Mouse (Mus musculus): ENCODE results near the gene Zyg11b. TPM values are rescaled to one million over a fixed set of nuclear protein-coding genes. Genes with fewer than 3 reads are reported as not detected.

The Zyg11b gene
- total RNA-seq, 2 experiments from 2014 or later = 37.8 to 39.9 TPM

DNA sequence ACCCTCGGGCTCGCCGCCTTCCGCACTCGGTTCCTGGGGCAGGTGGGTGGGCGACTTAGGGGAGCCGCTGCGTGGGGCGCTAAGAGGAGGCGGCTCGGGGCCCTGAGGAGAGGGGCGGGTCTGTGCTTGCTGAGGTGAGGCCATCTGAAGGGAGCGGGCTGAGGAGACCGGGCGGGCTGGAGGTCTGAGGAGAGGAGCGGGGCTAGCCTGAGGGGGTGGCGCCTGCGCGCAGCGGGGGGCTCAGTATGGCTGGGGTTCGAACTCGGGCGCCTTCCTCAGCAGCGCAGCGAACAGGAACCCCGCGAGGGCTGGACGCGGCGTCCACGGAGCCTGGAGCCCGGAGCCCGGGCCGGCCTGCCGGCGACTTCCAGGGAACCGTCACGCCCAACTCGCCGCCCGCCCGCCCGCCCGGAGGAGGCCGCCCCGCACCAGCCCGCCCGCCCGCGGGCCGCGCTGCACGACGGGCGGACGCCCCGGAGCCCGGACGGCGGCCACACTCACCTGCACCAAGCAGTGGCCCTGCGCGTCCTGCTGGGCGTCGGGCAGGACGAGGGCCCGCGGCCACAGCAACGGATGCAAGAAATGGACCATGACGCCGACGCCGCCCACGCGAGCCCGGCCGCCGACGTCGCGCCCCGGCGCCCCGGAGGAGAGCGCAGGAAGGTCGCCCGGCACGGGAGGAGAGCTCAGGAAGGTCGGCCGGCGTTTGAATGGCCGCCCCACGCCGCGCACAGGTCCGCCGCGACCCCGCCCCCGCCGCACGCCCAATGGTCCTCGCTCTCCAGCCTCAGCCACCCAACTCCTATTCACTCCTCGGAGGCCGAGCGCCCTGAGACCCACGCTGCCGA is 83.3 kb downstream of the Zyg11b start, which contains the start of gene Zyg11a:
Zyg11a (minus strand) TSS at position 717 of the 848 bp plus-strand sequence.
- peak in 1 of 2 experiments; percentile 6 for DNase-seq
- intact Hi-C loops (cut with DNase I) = no loop called here

DNA sequence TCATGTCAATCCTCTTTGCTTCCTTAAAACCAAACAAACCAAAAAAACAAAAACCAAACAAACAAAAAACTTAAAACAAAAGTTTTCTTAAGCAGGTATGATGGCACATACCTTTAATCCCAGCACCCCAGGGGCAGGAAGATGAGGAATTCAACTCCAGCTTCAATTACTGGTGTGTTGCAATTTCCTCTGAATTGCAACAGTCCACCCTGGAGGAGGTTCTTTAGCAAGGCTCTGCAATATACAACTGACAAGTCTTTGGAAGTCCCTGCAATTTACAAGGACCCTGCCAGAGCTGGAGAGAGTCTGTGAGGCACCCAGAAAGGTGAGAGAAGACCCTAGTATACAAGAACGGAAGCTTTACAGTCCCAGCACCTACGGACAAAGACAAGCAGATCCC is 87.9 kb downstream of the Zyg11b start:
- intact Hi-C loops (cut with DNase I) = no loop called here
- DNase-seq = no peak

DNA sequence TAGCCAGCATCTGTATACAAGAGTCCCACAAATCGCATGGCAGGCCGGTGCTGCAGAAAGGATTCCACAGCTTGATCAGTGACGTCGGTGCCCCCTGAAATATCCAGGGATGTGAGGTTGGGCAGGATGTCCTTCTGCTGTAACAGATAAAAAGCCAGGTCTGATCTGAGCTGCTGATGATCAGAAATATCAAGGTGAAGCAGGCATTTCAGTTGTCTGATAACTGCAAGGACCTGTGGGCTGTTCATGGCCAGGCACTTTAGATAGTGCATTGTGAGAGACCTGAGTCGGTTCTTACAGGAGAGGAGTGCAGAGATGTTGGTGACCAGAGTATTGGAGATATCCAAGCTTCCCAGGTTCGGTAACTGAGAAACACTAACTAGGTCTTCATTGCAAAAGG is 96.3 kb downstream of the Zyg11b start:
- intact Hi-C loops (cut with DNase I) = no loop called here
- DNase-seq = no peak

DNA sequence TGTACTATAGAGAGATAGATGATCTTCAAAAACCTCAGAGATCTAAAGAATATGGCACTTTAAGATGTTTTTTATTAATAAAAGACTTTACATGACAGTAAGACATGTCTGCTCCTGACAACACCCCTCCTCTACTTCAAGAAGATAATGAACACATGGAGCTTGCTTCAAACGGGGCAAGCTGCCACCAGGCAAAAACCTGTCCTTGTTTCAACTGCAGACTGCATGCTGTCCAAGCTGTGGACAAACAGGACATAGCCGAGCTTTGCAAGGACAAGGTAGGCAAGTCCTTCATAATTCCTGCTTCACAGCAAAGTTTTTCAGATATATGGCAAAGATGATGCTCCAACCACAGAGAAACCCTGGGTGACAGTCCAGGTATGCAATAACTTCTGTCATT is 101.7 kb downstream of the Zyg11b start:
- intact Hi-C loops (cut with DNase I) = no loop called here
- DNase-seq = no peak

DNA sequence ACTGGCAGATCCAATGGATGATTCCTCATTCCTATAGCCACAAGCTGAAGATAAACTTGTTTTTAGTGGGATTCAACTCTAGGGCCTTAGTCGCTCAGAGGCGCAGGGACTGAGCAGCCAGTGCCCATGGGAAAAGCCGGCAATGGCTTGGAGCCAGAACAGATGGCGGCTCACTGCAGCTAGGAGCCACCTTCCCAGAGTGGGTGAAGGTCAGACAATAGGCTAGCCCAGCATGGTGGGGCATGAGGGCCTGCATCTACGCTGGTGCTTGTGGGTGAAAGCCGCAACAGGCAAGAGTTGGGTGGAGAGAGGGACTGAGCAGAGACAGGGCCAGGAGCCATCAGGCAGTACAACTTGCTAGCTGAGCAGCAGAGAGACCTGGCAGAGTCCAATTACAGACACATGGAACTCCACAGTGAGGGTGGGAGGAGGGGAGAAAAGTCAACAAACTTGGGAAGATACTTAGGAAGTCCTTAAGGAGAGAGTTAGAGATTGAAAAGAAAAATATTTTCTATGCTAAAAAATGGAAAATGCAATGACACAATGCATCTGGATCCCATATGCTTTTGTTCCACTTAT is 104.5 kb downstream of the Zyg11b start:
- peak; percentile 14 to 18 for DNase-seq
- intact Hi-C loops (cut with DNase I) = no loop called here

DNA sequence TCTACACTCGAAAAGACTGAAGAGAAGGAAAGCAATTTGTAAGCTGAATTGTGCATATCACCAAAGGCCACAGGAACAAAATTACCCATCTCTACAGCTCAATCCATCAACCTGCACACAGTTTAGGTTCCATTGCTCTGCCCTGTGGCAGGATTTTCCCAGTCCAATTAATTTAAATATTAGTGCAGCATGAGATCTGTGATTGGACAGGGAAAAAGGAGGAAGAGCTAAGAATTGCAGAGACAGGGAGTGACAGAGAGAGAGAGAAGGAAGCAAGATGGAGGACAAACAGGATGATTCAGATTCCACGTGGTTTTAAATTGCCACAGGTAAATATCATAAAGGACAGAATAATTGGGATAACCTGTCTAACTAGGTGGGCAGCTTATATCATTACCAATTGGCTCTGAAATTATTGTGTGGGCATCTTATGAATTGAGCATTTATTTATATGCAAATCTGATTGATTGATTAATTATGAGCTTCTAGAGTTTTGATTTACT is 108.0 kb downstream of the Zyg11b start:
- DNase-seq = no peak
- intact Hi-C loops (cut with DNase I) = no loop called here

DNA sequence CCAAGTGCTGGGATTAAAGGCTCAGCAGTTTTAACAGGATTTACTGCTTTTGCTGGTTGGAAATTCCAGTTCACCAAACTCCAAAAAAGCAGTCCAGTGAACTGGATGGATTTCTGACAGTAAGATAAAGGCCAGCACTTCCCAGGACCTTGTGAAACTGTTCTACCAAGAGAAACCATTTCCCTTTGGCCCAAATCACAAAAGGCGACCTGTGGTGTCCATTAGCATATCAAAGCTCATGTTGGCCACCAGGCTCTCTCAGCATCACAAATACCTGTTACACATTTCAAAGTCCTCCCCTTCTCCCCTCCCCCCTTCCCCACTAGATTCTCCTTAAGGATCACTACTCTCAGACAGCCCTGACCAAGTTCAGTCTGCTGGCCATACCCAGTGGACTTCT is 118.6 kb downstream of the Zyg11b start:
- intact Hi-C loops (cut with DNase I) = no loop called here
- DNase-seq = no peak

Other genes with a start within 250 kb of the Zyg11b start
- gene Podn, start 204.7 kb downstream of the Zyg11b start, total RNA-seq (2021) = 10 to 100 TPM; 25.6 to 26.3 TPM
- 100 to 1,000 TPM; 307 to 334 TPM for gene Scp2, start 156.1 kb downstream of the Zyg11b start, total RNA-seq (2021)
- gene Echdc2, start 135.7 kb downstream of the Zyg11b start, total RNA-seq (2021) = 10 to 100 TPM; 30.6 to 33.2 TPM
- gene Zyg11a, start 83.0 kb downstream of the Zyg11b start, total RNA-seq (2021) = under 1 TPM in 1 of 2 experiments, not detected in 1; 0.14 TPM
- gene Coa7, start 27.0 kb upstream of the Zyg11b start, total RNA-seq (2021) = 10 to 100 TPM; 31.8 to 38.1 TPM
- not detected for gene Shisal2a, start 82.3 kb upstream of the Zyg11b start, total RNA-seq (2021)
- gene Gpx7, start 105.9 kb upstream of the Zyg11b start, total RNA-seq (2021) = 1 to 10 TPM; 8.9 to 9.9 TPM
- gene Tut4, start 158.3 kb upstream of the Zyg11b start, total RNA-seq (2021) = 10 to 100 TPM; 17.7 to 26.0 TPM